9 mouse cellular contexts compared by ENCODE assay signal in the genomic region with DNA sequence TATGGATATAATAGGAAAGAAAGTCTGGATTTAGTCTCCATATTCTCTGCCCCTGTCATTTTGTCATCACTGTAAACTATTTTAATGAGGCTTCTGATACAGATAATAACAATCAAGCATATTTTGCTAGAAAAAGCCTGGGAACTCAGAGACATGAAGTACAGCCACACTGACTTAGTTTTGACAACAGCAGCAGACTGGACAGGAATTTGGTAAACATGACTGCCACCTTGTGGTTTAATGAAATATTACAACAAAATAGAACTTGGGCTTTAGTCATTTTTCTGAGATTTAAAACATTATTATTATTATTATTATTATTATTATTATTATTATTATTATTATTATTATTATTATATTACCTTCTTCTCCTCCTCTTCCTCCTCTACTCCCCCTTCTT.
DNase-seq lines count a peak whose midpoint lies in the region; ATAC-seq and TF ChIP-seq lines count a peak whose summit lies in the region.
"Had no signal": no experiment of that assay in that cellular context is flagged by ENCODE, and none has a peak within 500 bp of the region (broad histone marks: within the 10 kb centered on the region; RNA-seq: fewer than 3 reads in every experiment).

No protein-coding gene starts in this region.

- H3K4me3 ChIP-seq in heart, adult 2 months, result no peak overlapping the region
- H3K4me3 ChIP-seq: hindbrain, embryonic 15.5 days had no signal

- no peak overlapping the region for H3K27ac ChIP-seq in heart, adult 2 months
- H3K27ac ChIP-seq: hindbrain, embryonic 15.5 days had no signal

- ATAC-seq in hematopoietic stem cell, adult 5-6 weeks (replicated peaks in 1 of 2; ENCODE audit: insufficient read depth in 1 of 2, low FRiP score in 2 of 2, low TSS enrichment in 1 of 2, low read depth in 1 of 2, poor library complexity in 2 of 2, severe bottlenecking in 2 of 2), result peak; percentile 46 to 64; a peak in 2 of 4 replicates

- DNase-seq in heart, adult 2 months, result no peak
- no peak for DNase-seq in heart, postnatal 25 days (ENCODE audit: low spot score)
- DNase-seq in thymus, postnatal 0 days (ENCODE audit: low spot score), result peak; percentile 33
- no peak for DNase-seq in thymus, postnatal 25 days
- DNase-seq in adrenal gland, postnatal 36 days, result no peak
- no peak for DNase-seq in thymus, adult 18-20 months
- no peak for DNase-seq in frontal cortex, postnatal 25 days (ENCODE audit: low spot score in 2 of 2)

- intact Hi-C loops in heart, adult 2 months (cut with DNase I), result loop anchor here (2.0 kb wide), 1 partner anchor 266 kb away; no protein-coding TSS in a partner anchor
- intact Hi-C loops in heart, postnatal 25 days (cut with DNase I), result loop anchor here (5.0 kb wide), 1 partner anchor 269 kb away; no protein-coding TSS in a partner anchor

- no peaks in the 10 kb centered on the region for H3K79me2 ChIP-seq in heart, adult 2 months (replicated peaks; ENCODE audit: control insufficient read depth, insufficient read depth, low read length)

- no peaks in the 10 kb centered on the region for H3K4me1 ChIP-seq in heart, adult 2 months (ENCODE audit: control insufficient read depth, insufficient read depth, low read length)
- H3K4me1 ChIP-seq: hindbrain, embryonic 15.5 days had no signal

- TF ChIP-seq CTCF in heart, adult 2 months (IDR thresholded peaks at IDR 0.05), result peak; percentile 76

- no peak overlapping the region for H3K9ac ChIP-seq in heart, adult 2 months (ENCODE audit: low read depth, low read length)
- H3K9ac ChIP-seq: hindbrain, embryonic 15.5 days had no signal

- no peaks in the 10 kb centered on the region for H3K36me3 ChIP-seq in heart, adult 2 months (ENCODE audit: control insufficient read depth, insufficient read depth, low read length)
- H3K36me3 ChIP-seq: hindbrain, embryonic 15.5 days had no signal

- no peaks in the 10 kb centered on the region for H3K27me3 ChIP-seq in heart, adult 2 months (ENCODE audit: control insufficient read depth, insufficient read depth, low read length)
- H3K27me3 ChIP-seq: hindbrain, embryonic 15.5 days had no signal

- no peak for TF ChIP-seq EP300 in heart, adult 2 months (IDR thresholded peaks at IDR 0.05; ENCODE audit: insufficient read depth, low read depth, low read length)

- TF ChIP-seq POLR2A in heart, adult 2 months (IDR thresholded peaks at IDR 0.05; ENCODE audit: insufficient read depth, low read depth, low read length), result no peak
